Mouse (Mus musculus) ES-E14 (cell line): ENCODE data around the gene Prkaca. TPM values are rescaled to one million over a fixed set of nuclear protein-coding genes. Genes with fewer than 3 reads are reported as not detected.

Experiments used
- DNase-seq: peaks from one replicate; pipeline ENCODE4 v3.0.0-alpha.2; 2013; ENCODE audit warnings: low read depth, low spot score
- H3K27ac ChIP-seq: 2 replicates; pipeline ENCODE4 v1.5.1; 2012; ENCODE audit warnings: low read depth, mild to moderate bottlenecking, low read length, moderate library complexity, mixed read lengths; ENCODE audit not compliant: poor library complexity, insufficient read depth, severe bottlenecking
- H3K36me3 ChIP-seq: 2 replicates; pipeline ENCODE4 v1.6.1; 2012; ENCODE audit warnings: mild to moderate bottlenecking, low read length, moderate library complexity, mixed read lengths; ENCODE audit not compliant: control insufficient read depth, poor library complexity, insufficient read depth, severe bottlenecking
- H3K4me1 ChIP-seq, 2 experiments: fragments of 150-350 bp in 1 of 2; sonication (generic) in 1 of 2; 2 replicates each; pipeline ENCODE4 v1.6.1; 2012; ENCODE audit warnings: low read length in 2 of 2, mild to moderate bottlenecking in 1 of 2, mixed read lengths in 1 of 2; ENCODE audit not compliant: control insufficient read depth in 2 of 2, insufficient read depth in 2 of 2, poor library complexity in 1 of 2
- H3K4me3 ChIP-seq, 2 experiments: fragments of 150-350 bp in 1 of 2; sonication (generic) in 1 of 2; 2 replicates each; pipeline ENCODE4 v1.5.1; 2012; ENCODE audit warnings: low read length in 2 of 2, low read depth in 1 of 2, mild to moderate bottlenecking in 1 of 2, mixed read lengths in 1 of 2; ENCODE audit not compliant: insufficient read depth in 1 of 2, poor library complexity in 1 of 2, severe bottlenecking in 1 of 2
- H3K9ac ChIP-seq: 2 replicates; pipeline ENCODE4 v1.6.1; 2012; ENCODE audit warnings: low read depth, mild to moderate bottlenecking, low read length, mixed read lengths; ENCODE audit not compliant: poor library complexity, insufficient read depth, severe bottlenecking
- H3K9me3 ChIP-seq: fragments of 150-350 bp; sonication (generic); 2 replicates; pipeline ENCODE4 v1.6.1; 2012; ENCODE audit warnings: low read depth, mild to moderate bottlenecking, low read length; ENCODE audit not compliant: control insufficient read depth, insufficient read depth
- CHD2 ChIP-seq: IDR thresholded peaks from 2 replicates; pipeline ENCODE4 v1.6.1; 2014; ENCODE audit warnings: mild to moderate bottlenecking, low read depth, low read length, inconsistent platforms
- HCFC1 ChIP-seq: IDR thresholded peaks from 2 replicates; pipeline ENCODE4 v1.6.1; 2012; ENCODE audit warnings: low read length, inconsistent platforms, borderline replicate concordance; ENCODE audit not compliant: insufficient read depth
- MAFK ChIP-seq: IDR thresholded peaks from 2 replicates; pipeline ENCODE4 v1.6.1; 2014; ENCODE audit warnings: mild to moderate bottlenecking, low read depth, low read length, inconsistent platforms; ENCODE audit not compliant: insufficient read depth
- ZC3H11A ChIP-seq: IDR thresholded peaks from 2 replicates; pipeline ENCODE4 v1.6.1; 2012; ENCODE audit warnings: low read depth, mild to moderate bottlenecking, inconsistent platforms, low read length, borderline replicate concordance
- ZNF384 ChIP-seq: IDR thresholded peaks from 2 replicates; pipeline ENCODE4 v1.6.1; 2012; ENCODE audit warnings: low read depth, low read length, inconsistent platforms
- in situ Hi-C, 2 experiments: fragments of 600-800 bp; cut with MboI; formaldehyde crosslinking; loops; one replicate each; pipeline ENCODE4 v1.15.1; 2025; ENCODE audit warnings: low sequenced_read_pairs in 2 of 2, inconsistent platforms in 1 of 2; ENCODE audit not compliant: unreplicated experiment in 2 of 2
- total RNA-seq: library from RNA; depleted of rRNA; stranded (reverse); fragments of 300-350 nt; gene quantifications from 2 replicates; pipeline ENCODE4 v1.2.3, GENCODE M21; 2012; rRNA removed

The Prkaca gene
- total RNA-seq, 1 experiment, result 31.4 TPM

GRCm38 (mm10) chr8:84044103-84044502 is 71.3 kb downstream of the Prkaca start:
- no peaks in the 10 kb centered on the region for H3K36me3 ChIP-seq
- H3K4me1 ChIP-seq, result peaks cover 6 to 15% of the 10 kb centered on the region in 2 experiments
- no peak overlapping the region for H3K27ac ChIP-seq
- no peaks in the 10 kb centered on the region for H3K9me3 ChIP-seq
- H3K9ac ChIP-seq, result peak overlapping the region; percentile 61; the same call in 1 of the 2 replicates
- peak overlapping the region; percentile 63 to 67 for H3K4me3 ChIP-seq
- no peak for TF ChIP-seq ZNF384
- TF ChIP-seq ZC3H11A, result no peak
- no peak for TF ChIP-seq CHD2
- TF ChIP-seq MAFK, result no peak
- no peak for TF ChIP-seq HCFC1
- no peak for DNase-seq
- in situ Hi-C loops, result no loop called here

- in situ Hi-C loops, result no loop called here
- no peak within 1 kb of the TSS for H3K27ac ChIP-seq
- TF ChIP-seq CHD2 (no peak), HCFC1 (no peak), ZC3H11A (no peak), MAFK (no peak), ZNF384 (no peak)
- no peak for DNase-seq
- peak within 1 kb of the TSS; percentile 61 for H3K9ac ChIP-seq
- peak within 1 kb of the TSS; percentile 63 to 67 for H3K4me3 ChIP-seq
- H3K9me3 ChIP-seq, result no peaks in the 10 kb centered on the region
- peaks cover 6 to 15% of the 10 kb centered on the region in 2 experiments for H3K4me1 ChIP-seq
- H3K36me3 ChIP-seq, result no peaks in the 10 kb centered on the region
Observed at GRCm38 (mm10) chr8:84044900-84045299, 72.1 kb downstream of the Prkaca start, which contains the start of gene Rln3. Rln3 (minus strand) TSS chr8:84045000.

Other genes with a start within 250 kb of the Prkaca start
- 92.2 and 135 TPM in 2 replicates for gene Adgre5, start 231.7 kb upstream of the Prkaca start, total RNA-seq
- 119 and 213 TPM in 2 replicates for gene Adgrl1, start 72.9 kb upstream of the Prkaca start, total RNA-seq
- 1.8 and 3.1 TPM in 2 replicates for gene Gm10644, start 17.8 kb upstream of the Prkaca start, total RNA-seq
- 30.3 and 43.3 TPM in 2 replicates for gene Asf1b, start 17.5 kb upstream of the Prkaca start, total RNA-seq
- 125 and 191 TPM in 2 replicates for gene Samd1, start 24.7 kb downstream of the Prkaca start, total RNA-seq
- gene 1700067K01Rik, start 28.5 kb downstream of the Prkaca start, total RNA-seq, result 1.2 and 1.8 TPM in 2 replicates
- gene 2210011C24Rik, start 39.2 kb downstream of the Prkaca start, total RNA-seq, result 4.6 and 9.1 TPM in 2 replicates
- gene Palm3, start 48.5 kb downstream of the Prkaca start, total RNA-seq, result 25.5 and 29.0 TPM in 2 replicates
- gene Il27ra, start 69.6 kb downstream of the Prkaca start, total RNA-seq, result 0.89 and 3.6 TPM in 2 replicates
- 7.3 and 26.6 TPM in 2 replicates for gene Rln3, start 72.0 kb downstream of the Prkaca start, total RNA-seq
- 1.5 and 1.7 TPM in 2 replicates for gene Gm10643, start 92.1 kb downstream of the Prkaca start, total RNA-seq
- gene Rfx1, start 93.8 kb downstream of the Prkaca start, total RNA-seq, result 16.2 and 22.3 TPM in 2 replicates
- gene Dcaf15, start 131.8 kb downstream of the Prkaca start, total RNA-seq, result 53.5 and 62.0 TPM in 2 replicates
- 1.5 and 2.0 TPM in 2 replicates for gene Podnl1, start 153.0 kb downstream of the Prkaca start, total RNA-seq
- 17.7 and 18.9 TPM in 2 replicates for gene Cc2d1a, start 174.9 kb downstream of the Prkaca start, total RNA-seq
- gene 4930432K21Rik, start 175.0 kb downstream of the Prkaca start, total RNA-seq, result 4.9 TPM in 2 replicates
- 7.0 and 9.9 TPM in 2 replicates for gene Nanos3, start 212.2 kb downstream of the Prkaca start, total RNA-seq